Mouse (Mus musculus) liver, embryonic 15.5 days (tissue): ENCODE measurements around the gene Cd80. TPM values are rescaled to one million over a fixed set of nuclear protein-coding genes. Genes with fewer than 3 reads are reported as not detected.

Experiments used
- ATAC-seq: fragments of 200-750 bp; cut with Nextera tagmentation; 2 replicates; pipeline ENCODE4 v1.8.0; 2017; ENCODE audit warnings: moderate number of reproducible peaks, mild to moderate bottlenecking, moderate library complexity; ENCODE audit not compliant: insufficient read depth
- H3K27ac ChIP-seq: fragments of 300-500 bp; sonication (generic); replicated peaks from 2 replicates; pipeline ENCODE4 v1.5.1; 2015; ENCODE audit warnings: mild to moderate bottlenecking, inconsistent platforms
- H3K27me3 ChIP-seq: fragments of 300-500 bp; sonication (generic); 2 replicates; pipeline ENCODE4 v1.6.1; 2015; ENCODE audit warnings: mild to moderate bottlenecking, inconsistent platforms
- H3K36me3 ChIP-seq: fragments of 300-500 bp; sonication (generic); replicated peaks from 2 replicates; pipeline ENCODE4 v1.6.1; 2015; ENCODE audit warnings: moderate library complexity, mild to moderate bottlenecking, inconsistent platforms
- H3K4me1 ChIP-seq: fragments of 300-500 bp; sonication (generic); replicated peaks from 2 replicates; pipeline ENCODE4 v1.6.1; 2015; ENCODE audit warnings: inconsistent platforms
- H3K4me2 ChIP-seq: fragments of 300-500 bp; sonication (generic); 2 replicates; pipeline ENCODE4 v1.6.1; 2015; ENCODE audit warnings: moderate library complexity, mild to moderate bottlenecking, inconsistent platforms
- H3K4me3 ChIP-seq: fragments of 300-500 bp; sonication (generic); replicated peaks from 2 replicates; pipeline ENCODE4 v1.5.1; 2015; ENCODE audit warnings: mild to moderate bottlenecking, inconsistent platforms
- H3K9ac ChIP-seq: fragments of 300-500 bp; sonication (generic); 2 replicates; pipeline ENCODE4 v1.6.1; 2015; ENCODE audit warnings: moderate library complexity, mild to moderate bottlenecking, inconsistent platforms
- H3K9me3 ChIP-seq: fragments of 300-500 bp; sonication (generic); replicated peaks from 2 replicates; pipeline ENCODE4 v1.6.1; 2016; ENCODE audit warnings: inconsistent platforms
- WGBS: fragments of 180-500 bp; shearing (Covaris S2); methylation state at CpG from one replicate; pipeline ENCODE4 v1.1.7; 2015; ENCODE audit warnings: mixed read lengths; ENCODE audit not compliant: insufficient replicate concordance; 5-methylcytosine and 5-hydroxymethylcytosine counted together
- polyA plus RNA-seq: library from polyadenylated mRNA; unstranded; fragments of >200 nt; fragmentation: Nextera tagmentation; extraction: Ambion mirVana; gene quantifications from 2 replicates; pipeline ENCODE4 v1.2.1, GENCODE M21; 2015

Gene Cd80
- polyA plus RNA-seq, 1 experiment from 2014 or later = 0.28 TPM

- no peaks in the 10 kb centered on the region for H3K9me3 ChIP-seq
- H3K9ac ChIP-seq = no peak overlapping the region
- no peaks in the 10 kb centered on the region for H3K36me3 ChIP-seq
- no peak overlapping the region for H3K4me3 ChIP-seq
- 42% methylated on average over 8 of the region's 8 CpGs for WGBS
- ATAC-seq = no peak
- H3K4me2 ChIP-seq = no peak overlapping the region
- no peaks in the 10 kb centered on the region; the same call in 1 of the 2 replicates for H3K27me3 ChIP-seq
- H3K27ac ChIP-seq = no peak overlapping the region
- peaks cover 12% of the 10 kb centered on the region for H3K4me1 ChIP-seq
These were observed 6.4 kb downstream of the Cd80 start for GRCm38 (mm10) chr16:38461749-38462148.

- Histone ChIP-seq H3K4me1 (peaks cover 16% of the 10 kb centered on the region), H3K27me3 (no peaks in the 10 kb centered on the region; the same call in 1 of the 2 replicates), H3K9me3 (no peaks in the 10 kb centered on the region), H3K4me2 (no peak overlapping the region), H3K36me3 (no peaks in the 10 kb centered on the region), H3K4me3 (no peak overlapping the region), H3K27ac (no peak overlapping the region), H3K9ac (no peak overlapping the region)
- WGBS = 63% methylated on average over 7 of the region's 7 CpGs
- ATAC-seq = no peak
These were observed 6.8 kb downstream of the Cd80 start for GRCm38 (mm10) chr16:38462161-38462560.

- H3K9me3 ChIP-seq = no peaks in the 10 kb centered on the region
- H3K9ac ChIP-seq = no peak overlapping the region
- no peak overlapping the region for H3K27ac ChIP-seq
- no peaks in the 10 kb centered on the region; the same call in 1 of the 2 replicates for H3K27me3 ChIP-seq
- no peak for ATAC-seq
- no peak overlapping the region for H3K4me2 ChIP-seq
- H3K36me3 ChIP-seq = no peaks in the 10 kb centered on the region
- 76% methylated on average over 5 of the region's 5 CpGs for WGBS
- no peak overlapping the region for H3K4me3 ChIP-seq
- peaks cover 25% of the 10 kb centered on the region for H3K4me1 ChIP-seq
These were observed 7.9 kb downstream of the Cd80 start for GRCm38 (mm10) chr16:38463305-38463704.

GRCm38 (mm10) chr16:38466089-38466488 is 10.7 kb downstream of the Cd80 start:
- 62% methylated on average over 4 of the region's 4 CpGs for WGBS
- no peak overlapping the region for H3K9ac ChIP-seq

GRCm38 (mm10) chr16:38467091-38467916 is 11.9 kb downstream of the Cd80 start:
- no peaks in the 10 kb centered on the region for H3K9me3 ChIP-seq
- no peak overlapping the region for H3K4me2 ChIP-seq
- no peak overlapping the region for H3K27ac ChIP-seq
- peaks cover 31% of the 10 kb centered on the region for H3K4me1 ChIP-seq
- H3K36me3 ChIP-seq = no peaks in the 10 kb centered on the region
- WGBS = 65% methylated on average over 13 of the region's 13 CpGs
- no peak overlapping the region for H3K9ac ChIP-seq
- no peak overlapping the region for H3K4me3 ChIP-seq
- no peak for ATAC-seq
- no peaks in the 10 kb centered on the region for H3K27me3 ChIP-seq

More at GRCm38 (mm10) chr16:38466089-38466488, 10.7 kb downstream of the Cd80 start:
- no peak overlapping the region for H3K4me2 ChIP-seq
- H3K4me3 ChIP-seq = no peak overlapping the region
- H3K27me3 ChIP-seq = no peaks in the 10 kb centered on the region
- no peaks in the 10 kb centered on the region for H3K9me3 ChIP-seq
- no peak overlapping the region for H3K27ac ChIP-seq
- H3K4me1 ChIP-seq = peaks cover 23% of the 10 kb centered on the region
- no peaks in the 10 kb centered on the region for H3K36me3 ChIP-seq
- no peak for ATAC-seq

GRCm38 (mm10) chr16:38467917-38468705 is 12.8 kb downstream of the Cd80 start:
- WGBS = 40% methylated on average over 8 of the region's 8 CpGs
- Histone ChIP-seq H3K4me2 (no peak overlapping the region), H3K4me1 (peaks cover 38% of the 10 kb centered on the region), H3K9me3 (no peaks in the 10 kb centered on the region), H3K27me3 (no peaks in the 10 kb centered on the region), H3K9ac (no peak overlapping the region), H3K36me3 (no peaks in the 10 kb centered on the region), H3K4me3 (no peak overlapping the region), H3K27ac (no peak overlapping the region)
- ATAC-seq = no peak

GRCm38 (mm10) chr16:38468706-38469018 is 13.3 kb downstream of the Cd80 start:
- 20% methylated on average over 3 of the region's 3 CpGs for WGBS
- H3K4me3 ChIP-seq = no peak overlapping the region
- H3K9me3 ChIP-seq = no peaks in the 10 kb centered on the region
- H3K27me3 ChIP-seq = no peaks in the 10 kb centered on the region
- no peak for ATAC-seq
- H3K9ac ChIP-seq = no peak overlapping the region
- peaks cover 43% of the 10 kb centered on the region for H3K4me1 ChIP-seq
- H3K36me3 ChIP-seq = no peaks in the 10 kb centered on the region
- H3K4me2 ChIP-seq = no peak overlapping the region
- H3K27ac ChIP-seq = no peak overlapping the region

GRCm38 (mm10) chr16:38469437-38469836 is 14.1 kb downstream of the Cd80 start:
- 73% methylated on average over 8 of the region's 8 CpGs for WGBS

GRCm38 (mm10) chr16:38471697-38472506 is 16.5 kb downstream of the Cd80 start:
- 32% methylated on average over 11 of the region's 11 CpGs for WGBS
- Histone ChIP-seq H3K9ac (no peak overlapping the region), H3K4me1 (peaks cover 61% of the 10 kb centered on the region), H3K4me3 (no peak overlapping the region), H3K36me3 (no peaks in the 10 kb centered on the region), H3K4me2 (no peak overlapping the region; the same call in 1 of the 2 replicates), H3K9me3 (no peaks in the 10 kb centered on the region), H3K27me3 (no peaks in the 10 kb centered on the region), H3K27ac (no peak overlapping the region)
- ATAC-seq = no peak

More at GRCm38 (mm10) chr16:38469437-38469836, 14.1 kb downstream of the Cd80 start:
- no peaks in the 10 kb centered on the region for H3K9me3 ChIP-seq
- no peak for ATAC-seq
- no peak overlapping the region for H3K27ac ChIP-seq
- no peak overlapping the region for H3K4me3 ChIP-seq
- no peak overlapping the region for H3K9ac ChIP-seq
- H3K4me2 ChIP-seq = no peak overlapping the region
- no peaks in the 10 kb centered on the region for H3K27me3 ChIP-seq
- peaks cover 47% of the 10 kb centered on the region for H3K4me1 ChIP-seq
- H3K36me3 ChIP-seq = no peaks in the 10 kb centered on the region

GRCm38 (mm10) chr16:38472507-38472873 is 17.1 kb downstream of the Cd80 start:
- Histone ChIP-seq H3K27me3 (no peaks in the 10 kb centered on the region), H3K4me3 (no peak overlapping the region), H3K9me3 (no peaks in the 10 kb centered on the region), H3K36me3 (no peaks in the 10 kb centered on the region), H3K27ac (no peak overlapping the region), H3K4me2 (no peak overlapping the region), H3K9ac (no peak overlapping the region), H3K4me1 (peaks cover 60% of the 10 kb centered on the region)
- 31% methylated on average over 5 of the region's 5 CpGs for WGBS
- ATAC-seq = peak; percentile 61

GRCm38 (mm10) chr16:38473661-38474060 is 18.3 kb downstream of the Cd80 start:
- no peaks in the 10 kb centered on the region for H3K36me3 ChIP-seq
- peaks cover 48% of the 10 kb centered on the region for H3K4me1 ChIP-seq
- no peak overlapping the region for H3K4me3 ChIP-seq
- 29% methylated on average over 5 of the region's 5 CpGs for WGBS
- H3K4me2 ChIP-seq = no peak overlapping the region
- no peaks in the 10 kb centered on the region for H3K27me3 ChIP-seq
- H3K27ac ChIP-seq = no peak overlapping the region
- H3K9ac ChIP-seq = no peak overlapping the region
- no peaks in the 10 kb centered on the region for H3K9me3 ChIP-seq
- ATAC-seq = no peak
